Mouse (Mus musculus) lung, postnatal 4 days (tissue): ENCODE measurements at regions not wholly inside any gene's neighbourhood (a gene's known extent, or its start where the extent isn't known, plus 50 kb on each side); places are given as distances from the start of the nearest gene placed in this dataset.
A peak's percentile ranks its signal among the peaks of the same experiment; 100 is the strongest.

Source experiments
- DNase-seq, 2 experiments: peaks; one replicate each; pipeline ENCODE4 v3.0.0; 2021

GRCm38 (mm10) chr5:126606756-126607155 lies 634.9 kb upstream of the Tmem132c start:
- no peak for DNase-seq

- no peak for DNase-seq
Measured at GRCm38 (mm10) chr5:126612571-126612970, 629.0 kb upstream of the Tmem132c start.

GRCm38 (mm10) chr5:126622551-126622950 lies 619.1 kb upstream of the Tmem132c start:
- no peak for DNase-seq

GRCm38 (mm10) chr5:126623205-126623604 lies 618.4 kb upstream of the Tmem132c start:
- DNase-seq, result peak; percentile 13 to 20

- DNase-seq, result no peak
Measured at GRCm38 (mm10) chr5:126629826-126630225, 611.8 kb upstream of the Tmem132c start.

- DNase-seq, result no peak
Measured at GRCm38 (mm10) chr5:126650415-126650814, 591.2 kb upstream of the Tmem132c start.

- peak; percentile 18 to 26 for DNase-seq
Measured at GRCm38 (mm10) chr5:126651367-126651766, 590.2 kb upstream of the Tmem132c start.

GRCm38 (mm10) chr5:126662648-126663047 lies 579.0 kb upstream of the Tmem132c start:
- no peak for DNase-seq

- peak in 1 of 2 experiments; percentile 4 for DNase-seq
Measured at GRCm38 (mm10) chr5:126671156-126671555, 570.5 kb upstream of the Tmem132c start.

- no peak for DNase-seq
Measured at GRCm38 (mm10) chr5:126680262-126680661, 561.3 kb upstream of the Tmem132c start.

GRCm38 (mm10) chr5:126699314-126699713 lies 542.3 kb upstream of the Tmem132c start:
- no peak for DNase-seq

GRCm38 (mm10) chr5:126703516-126704282 lies 537.9 kb upstream of the Tmem132c start:
- DNase-seq, result no peak

- no peak for DNase-seq
Measured at GRCm38 (mm10) chr5:126705871-126706270, 535.7 kb upstream of the Tmem132c start.

GRCm38 (mm10) chr5:126706701-126707100 lies 534.9 kb upstream of the Tmem132c start:
- DNase-seq, result no peak

- no peak for DNase-seq
Measured at GRCm38 (mm10) chr5:126714672-126715071, 526.9 kb upstream of the Tmem132c start.

GRCm38 (mm10) chr5:126718421-126718820 lies 523.2 kb upstream of the Tmem132c start:
- no peak for DNase-seq

- no peak for DNase-seq
Measured at GRCm38 (mm10) chr5:126721300-126721699, 520.3 kb upstream of the Tmem132c start.

- DNase-seq, result no peak
Measured at GRCm38 (mm10) chr5:126723304-126724295, 518.0 kb upstream of the Tmem132c start.

GRCm38 (mm10) chr5:126724329-126724728 lies 517.3 kb upstream of the Tmem132c start:
- DNase-seq, result no peak

GRCm38 (mm10) chr5:126733470-126733869 lies 508.1 kb upstream of the Tmem132c start:
- peak; percentile 35 to 47 for DNase-seq

GRCm38 (mm10) chr5:126735733-126736132 lies 505.9 kb upstream of the Tmem132c start:
- no peak for DNase-seq

- no peak for DNase-seq
Measured at GRCm38 (mm10) chr5:126737681-126738080, 503.9 kb upstream of the Tmem132c start.

GRCm38 (mm10) chr5:126740861-126741410 lies 500.7 kb upstream of the Tmem132c start:
- no peak for DNase-seq
